30 mouse cellular contexts compared by ENCODE assay signal in genomic region chr6:149072873-149073272, GRCm38 (mm10). TPM values are rescaled to one million over a fixed set of nuclear protein-coding genes. Genes with fewer than 3 reads are reported as not detected.
DNase-seq lines count a peak whose midpoint lies in the region; ATAC-seq and TF ChIP-seq lines count a peak whose summit lies in the region.
"Had no signal": no experiment of that assay in that cellular context is flagged by ENCODE, and none has a peak within 500 bp of the region (broad histone marks: within the 10 kb centered on the region; RNA-seq: fewer than 3 reads in every experiment).

No protein-coding gene starts in this region.

- no peaks in the 10 kb centered on the region for H3K27me3 ChIP-seq in forebrain, postnatal 0 days (ENCODE audit: insufficient read depth, low read length)
- H3K27me3 ChIP-seq in forebrain, embryonic 15.5 days: no peaks in the 10 kb centered on the region
- no peaks in the 10 kb centered on the region for H3K27me3 ChIP-seq in limb, embryonic 13.5 days
- H3K27me3 ChIP-seq in limb, embryonic 10.5 days (ENCODE audit: low read depth, poor library complexity, severe bottlenecking): no peaks in the 10 kb centered on the region
- no peaks in the 10 kb centered on the region for H3K27me3 ChIP-seq in neural tube, embryonic 14.5 days (ENCODE audit: control insufficient read depth, insufficient read depth, low read length)
- H3K27me3 ChIP-seq: CH12.LX; hindbrain, embryonic 15.5 days; limb, embryonic 12.5 days had no signal

- WGBS in forebrain, postnatal 0 days: 74% methylated on average over 3 of the region's 3 CpGs
- WGBS in forebrain, embryonic 15.5 days: 75% methylated on average over 3 of the region's 3 CpGs
- 72% methylated on average over 3 of the region's 3 CpGs for WGBS in limb, embryonic 13.5 days
- WGBS in limb, embryonic 10.5 days: 97% methylated on average over 3 of the region's 3 CpGs
- 71% methylated on average over 3 of the region's 3 CpGs for WGBS in neural tube, embryonic 14.5 days

- no peak for TF ChIP-seq CTCF in forebrain, postnatal 0 days (IDR thresholded peaks at IDR 0.05; ENCODE audit: low read depth)

- 0 out of 2 replicates have a peak, but pooled peaks have one; percentile 6 for ATAC-seq in forebrain, postnatal 0 days
- ATAC-seq in forebrain, embryonic 15.5 days (replicated peaks): no peak
- ATAC-seq in limb, embryonic 13.5 days (ENCODE audit: low FRiP score, low read depth): peak; percentile 54; the same call in 1 of the 2 replicates
- 0 out of 2 replicates have a peak, but pooled peaks have one; percentile 49 for ATAC-seq in neural tube, embryonic 14.5 days (ENCODE audit: low read depth)
- ATAC-seq: forebrain, embryonic 16.5 days; midbrain, embryonic 16.5 days had no signal

- peak; percentile 20 for DNase-seq in forebrain, postnatal 0 days
- no peak for DNase-seq in limb, embryonic 10.5 days (ENCODE audit: low spot score)
- no peak for DNase-seq in neural tube, embryonic 10.5 days (ENCODE audit: extremely low spot score, low spot score)
- DNase-seq in right cerebral cortex, adult 2 months (ENCODE audit: low spot score in 2 of 2): no peak
- DNase-seq: adrenal gland, postnatal 25 days; cerebellum, adult 18-20 months; cerebellum, postnatal 36 days; kidney, adult 2 months; kidney, postnatal 14 days had no signal

- no peak overlapping the region for H3K4me2 ChIP-seq in forebrain, postnatal 0 days (ENCODE audit: low read depth)
- H3K4me2 ChIP-seq in forebrain, embryonic 15.5 days (replicated peaks): no peak overlapping the region
- H3K4me2 ChIP-seq in limb, embryonic 13.5 days (replicated peaks): no peak overlapping the region
- no peak overlapping the region for H3K4me2 ChIP-seq in neural tube, embryonic 14.5 days (ENCODE audit: low read depth, low read length)
- H3K4me2 ChIP-seq: hindbrain, embryonic 15.5 days; limb, embryonic 12.5 days had no signal

- H3K4me1 ChIP-seq in forebrain, postnatal 0 days (ENCODE audit: insufficient read depth): no peaks in the 10 kb centered on the region
- peaks cover 4% of the 10 kb centered on the region; the same call in 1 of the 2 replicates for H3K4me1 ChIP-seq in forebrain, embryonic 15.5 days
- 0 out of 2 replicates have a peak, but pooled peaks cover 3% of the 10 kb centered on the region for H3K4me1 ChIP-seq in limb, embryonic 13.5 days
- H3K4me1 ChIP-seq in limb, embryonic 10.5 days: no peaks in the 10 kb centered on the region
- H3K4me1 ChIP-seq in neural tube, embryonic 14.5 days (ENCODE audit: control insufficient read depth, insufficient read depth, low read length): no peaks in the 10 kb centered on the region
- H3K4me1 ChIP-seq: heart, embryonic 10.5 days; hindbrain, embryonic 15.5 days; limb, embryonic 12.5 days had no signal

- no peak overlapping the region for H3K27ac ChIP-seq in forebrain, postnatal 0 days (ENCODE audit: low read depth, low read length)
- H3K27ac ChIP-seq in forebrain, embryonic 15.5 days (replicated peaks): no peak overlapping the region
- H3K27ac ChIP-seq in limb, embryonic 13.5 days: no peak overlapping the region
- H3K27ac ChIP-seq in limb, embryonic 10.5 days: no peak overlapping the region
- H3K27ac ChIP-seq in neural tube, embryonic 14.5 days (ENCODE audit: low read depth, low read length): no peak overlapping the region
- H3K27ac ChIP-seq: heart, embryonic 10.5 days; hindbrain, embryonic 15.5 days; limb, embryonic 12.5 days; liver, embryonic 14.5 days; macrophage; stomach, postnatal 0 days had no signal

- peaks cover 10% of the 10 kb centered on the region; the same call in 1 of the 2 replicates for H3K36me3 ChIP-seq in forebrain, postnatal 0 days (ENCODE audit: insufficient read depth)
- peaks cover 4% of the 10 kb centered on the region; the same call in 1 of the 2 replicates for H3K36me3 ChIP-seq in forebrain, embryonic 15.5 days
- H3K36me3 ChIP-seq in limb, embryonic 13.5 days: peaks cover 15% of the 10 kb centered on the region; the same call in 1 of the 2 replicates
- peaks cover 20% of the 10 kb centered on the region for H3K36me3 ChIP-seq in limb, embryonic 10.5 days
- H3K36me3 ChIP-seq in neural tube, embryonic 14.5 days (ENCODE audit: control insufficient read depth, insufficient read depth, low read length): no peaks in the 10 kb centered on the region

- no peak overlapping the region for H3K4me3 ChIP-seq in forebrain, postnatal 0 days (ENCODE audit: low read depth, low read length)
- H3K4me3 ChIP-seq in forebrain, embryonic 15.5 days: no peak overlapping the region
- H3K4me3 ChIP-seq in limb, embryonic 13.5 days: no peak overlapping the region
- no peak overlapping the region for H3K4me3 ChIP-seq in limb, embryonic 10.5 days
- H3K4me3 ChIP-seq in neural tube, embryonic 14.5 days (ENCODE audit: low read depth, low read length): no peak overlapping the region
- H3K4me3 ChIP-seq: erythroblast, embryonic 14.5 days; heart, embryonic 10.5 days; hindbrain, embryonic 15.5 days; limb, embryonic 12.5 days had no signal

- no peak overlapping the region for H3K9ac ChIP-seq in forebrain, postnatal 0 days
- H3K9ac ChIP-seq in forebrain, embryonic 15.5 days (replicated peaks): no peak overlapping the region
- no peak overlapping the region for H3K9ac ChIP-seq in limb, embryonic 13.5 days
- no peak overlapping the region for H3K9ac ChIP-seq in neural tube, embryonic 14.5 days (replicated peaks; ENCODE audit: low read depth, low read length)
- H3K9ac ChIP-seq: hindbrain, embryonic 15.5 days; limb, embryonic 12.5 days; liver, embryonic 14.5 days had no signal

- no peaks in the 10 kb centered on the region for H3K9me3 ChIP-seq in forebrain, postnatal 0 days (ENCODE audit: low read length)
- no peaks in the 10 kb centered on the region for H3K9me3 ChIP-seq in forebrain, embryonic 15.5 days
- no peaks in the 10 kb centered on the region for H3K9me3 ChIP-seq in limb, embryonic 13.5 days
- no peaks in the 10 kb centered on the region for H3K9me3 ChIP-seq in limb, embryonic 10.5 days (replicated peaks)
- H3K9me3 ChIP-seq in neural tube, embryonic 14.5 days (ENCODE audit: control insufficient read depth, low read length): no peaks in the 10 kb centered on the region
- H3K9me3 ChIP-seq: heart, embryonic 10.5 days; hindbrain, embryonic 15.5 days; limb, embryonic 12.5 days had no signal

RNA-seq across cellular contexts. Expression of gene Dennd5b, which starts 28.6 kb away (rescaled TPM):
- total RNA-seq in forebrain, postnatal 0 days (2014; rRNA removed): 36.2 and 42.2 TPM in 2 replicates
- 5.1 and 10.3 TPM in 2 replicates for polyA plus RNA-seq in forebrain, postnatal 0 days (2015; fragmentation: Nextera tagmentation; extraction: Ambion mirVana)
- polyA plus RNA-seq in forebrain, embryonic 15.5 days (2015; fragmentation: Nextera tagmentation; extraction: Ambion mirVana): 12.4 and 13.3 TPM in 2 replicates
- polyA plus RNA-seq in limb, embryonic 13.5 days (2015; fragmentation: Nextera tagmentation; extraction: Ambion mirVana): 6.7 and 7.2 TPM in 2 replicates
- polyA plus RNA-seq in limb, embryonic 10.5 days (2016; fragmentation: Nextera tagmentation; extraction: Ambion mirVana): 7.6 and 8.7 TPM in 2 replicates
- polyA plus RNA-seq in neural tube, embryonic 14.5 days (2014; fragmentation: Nextera tagmentation; extraction: Ambion mirVana): 23.3 and 32.3 TPM in 2 replicates

RNA-seq across cellular contexts. Expression of gene Gm10203, which starts 57.1 kb away (rescaled TPM):
- not detected in 2 replicates for total RNA-seq in forebrain, postnatal 0 days (2014; rRNA removed)
- polyA plus RNA-seq in forebrain, postnatal 0 days (2015; fragmentation: Nextera tagmentation; extraction: Ambion mirVana): not detected in 2 replicates
- not detected in 2 replicates for polyA plus RNA-seq in forebrain, embryonic 15.5 days (2015; fragmentation: Nextera tagmentation; extraction: Ambion mirVana)
- polyA plus RNA-seq in limb, embryonic 13.5 days (2015; fragmentation: Nextera tagmentation; extraction: Ambion mirVana): not detected in 2 replicates
- not detected in 2 replicates for polyA plus RNA-seq in limb, embryonic 10.5 days (2016; fragmentation: Nextera tagmentation; extraction: Ambion mirVana)
- polyA plus RNA-seq in neural tube, embryonic 14.5 days (2014; fragmentation: Nextera tagmentation; extraction: Ambion mirVana): not detected in 2 replicates
- total RNA-seq: adrenal gland, postnatal 25 days; CH12.LX; gastrocnemius, adult 18-20 months; gastrocnemius, postnatal 4 days; left cerebral cortex, adult 8-10 months; MEL had no signal
- polyA plus RNA-seq: embryonic facial prominence, embryonic 11.5 days; erythroblast, embryonic 14.5 days; forebrain, embryonic 16.5 days; heart, embryonic 10.5 days; heart, postnatal 0 days; hindbrain, embryonic 15.5 days; kidney, adult 2 months; limb, embryonic 12.5 days; liver, embryonic 14.5 days; macrophage; midbrain, embryonic 16.5 days; stomach, postnatal 0 days; thymus, postnatal 0 days; urinary bladder, adult 2 months had no signal
